Mouse (Mus musculus): ENCODE measurements at regions not wholly inside any gene's neighbourhood (a gene's known extent, or its start where the extent isn't known, plus 50 kb on each side); places are given as distances from the start of the nearest gene placed in this dataset.

DNA sequence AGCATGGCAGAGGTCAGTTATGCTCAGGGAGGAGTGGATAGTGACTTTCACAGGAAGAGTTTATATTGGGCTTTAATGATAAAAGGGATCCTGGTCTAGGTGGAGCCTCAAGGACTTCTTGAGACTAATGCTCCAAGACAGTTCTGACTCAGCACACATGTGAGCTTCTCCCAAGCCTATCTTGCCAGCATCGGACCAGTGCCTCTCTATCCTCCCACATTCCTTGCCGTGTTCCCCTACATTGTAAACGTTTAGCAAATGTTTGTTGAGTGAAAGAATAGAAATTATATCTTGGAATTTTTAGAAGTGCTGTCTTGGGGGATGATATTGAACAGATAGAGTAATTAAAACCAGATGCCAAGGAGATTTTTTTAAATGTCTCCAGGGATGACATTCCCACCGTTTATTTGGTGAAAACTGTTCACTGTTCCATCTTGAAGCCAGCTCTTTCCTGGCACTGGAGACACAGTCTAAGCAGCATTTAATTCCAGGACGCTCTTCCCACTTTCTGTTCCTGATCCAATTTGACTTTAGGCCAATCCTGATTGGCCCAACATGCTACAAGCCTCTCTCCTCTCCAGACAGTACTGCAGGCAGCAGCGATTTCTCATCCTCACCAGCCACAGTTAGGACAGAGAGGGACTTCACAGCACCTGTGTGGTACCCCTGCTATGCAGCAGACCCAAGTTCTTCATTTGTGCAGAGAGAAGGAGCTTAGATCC lies 418.5 kb upstream of the Fam19a5 start:
- TF ChIP-seq CTCF (IDR thresholded peaks at IDR 0.05; ENCODE audit: low read depth, low read length) (no peak), TAL1 (conservative IDR thresholded peaks at IDR 0.05; ENCODE audit: low read depth, low read length) (no peak), GATA2 (IDR thresholded peaks at IDR 0.05; ENCODE audit: borderline replicate concordance, low read depth, low read length) (no peak), GATA1 (IDR thresholded peaks at IDR 0.05; ENCODE audit: borderline replicate concordance, low read length) (no peak), POLR2AphosphoS5 (IDR thresholded peaks at IDR 0.05; ENCODE audit: insufficient replicate concordance, low read depth, low read length) (no peak)
